Mouse (Mus musculus) hindbrain, embryonic 15.5 days (tissue): ENCODE data around the gene Psmc1. TPM values are rescaled to one million over a fixed set of nuclear protein-coding genes. Genes with fewer than 3 reads are reported as not detected.
A peak's percentile ranks its signal among the peaks of the same experiment; 100 is the strongest.

Source experiments
- ATAC-seq: fragments of 200-750 bp; cut with Nextera tagmentation; 2 replicates; pipeline ENCODE4 v1.8.0; 2017; ENCODE audit warnings: low read depth, moderate number of reproducible peaks, moderate TSS enrichment; ENCODE audit not compliant: low FRiP score
- H3K27ac ChIP-seq: fragments of 300-500 bp; sonication (generic); replicated peaks from 2 replicates; pipeline ENCODE4 v1.5.1; 2015; ENCODE audit warnings: mild to moderate bottlenecking, inconsistent platforms
- H3K27me3 ChIP-seq: fragments of 300-500 bp; sonication (generic); 2 replicates; pipeline ENCODE4 v1.6.1; 2015; ENCODE audit warnings: control low read depth, inconsistent platforms
- H3K36me3 ChIP-seq: fragments of 300-500 bp; sonication (generic); 2 replicates; pipeline ENCODE4 v1.6.1; 2015; ENCODE audit warnings: control low read depth, inconsistent platforms
- H3K4me1 ChIP-seq: fragments of 300-500 bp; sonication (generic); replicated peaks from 2 replicates; pipeline ENCODE4 v1.6.1; 2015; ENCODE audit warnings: control low read depth, inconsistent platforms
- H3K4me2 ChIP-seq: fragments of 300-500 bp; sonication (generic); 2 replicates; pipeline ENCODE4 v1.6.1; 2015; ENCODE audit warnings: moderate library complexity, mild to moderate bottlenecking, inconsistent platforms
- H3K4me3 ChIP-seq: fragments of 300-500 bp; sonication (generic); 2 replicates; pipeline ENCODE4 v1.5.1; 2015; ENCODE audit warnings: mild to moderate bottlenecking, inconsistent platforms
- H3K9ac ChIP-seq: fragments of 300-500 bp; sonication (generic); 2 replicates; pipeline ENCODE4 v1.6.1; 2015; ENCODE audit warnings: inconsistent platforms
- H3K9me3 ChIP-seq: fragments of 300-500 bp; sonication (generic); 2 replicates; pipeline ENCODE4 v1.6.1; 2016; ENCODE audit warnings: control low read depth, inconsistent platforms
- WGBS: fragments of 180-500 bp; shearing (Covaris S2); methylation state at CpG from one replicate; pipeline ENCODE4 v1.1.7; 2015; 5-methylcytosine and 5-hydroxymethylcytosine counted together
- polyA plus RNA-seq: library from polyadenylated mRNA; unstranded; fragments of >200 nt; fragmentation: Nextera tagmentation; extraction: Ambion mirVana; gene quantifications from 2 replicates; pipeline ENCODE4 v1.2.1, GENCODE M21; 2015

The Psmc1 gene
- polyA plus RNA-seq, 1 experiment from 2014 or later, result 274 TPM

GRCm38 (mm10) chr12:100093046-100093445, 16.9 kb upstream of the Psmc1 start:
- no peak for ATAC-seq
- no peak overlapping the region for H3K4me2 ChIP-seq
- no peak overlapping the region for H3K9ac ChIP-seq
- no peaks in the 10 kb centered on the region for H3K36me3 ChIP-seq
- H3K9me3 ChIP-seq, result no peaks in the 10 kb centered on the region
- H3K4me3 ChIP-seq, result no peak overlapping the region
- no peaks in the 10 kb centered on the region for H3K27me3 ChIP-seq
- no peak overlapping the region for H3K27ac ChIP-seq
- H3K4me1 ChIP-seq, result no peaks in the 10 kb centered on the region
- WGBS, result 88% methylated on average over 11 of the region's 11 CpGs

DNA sequence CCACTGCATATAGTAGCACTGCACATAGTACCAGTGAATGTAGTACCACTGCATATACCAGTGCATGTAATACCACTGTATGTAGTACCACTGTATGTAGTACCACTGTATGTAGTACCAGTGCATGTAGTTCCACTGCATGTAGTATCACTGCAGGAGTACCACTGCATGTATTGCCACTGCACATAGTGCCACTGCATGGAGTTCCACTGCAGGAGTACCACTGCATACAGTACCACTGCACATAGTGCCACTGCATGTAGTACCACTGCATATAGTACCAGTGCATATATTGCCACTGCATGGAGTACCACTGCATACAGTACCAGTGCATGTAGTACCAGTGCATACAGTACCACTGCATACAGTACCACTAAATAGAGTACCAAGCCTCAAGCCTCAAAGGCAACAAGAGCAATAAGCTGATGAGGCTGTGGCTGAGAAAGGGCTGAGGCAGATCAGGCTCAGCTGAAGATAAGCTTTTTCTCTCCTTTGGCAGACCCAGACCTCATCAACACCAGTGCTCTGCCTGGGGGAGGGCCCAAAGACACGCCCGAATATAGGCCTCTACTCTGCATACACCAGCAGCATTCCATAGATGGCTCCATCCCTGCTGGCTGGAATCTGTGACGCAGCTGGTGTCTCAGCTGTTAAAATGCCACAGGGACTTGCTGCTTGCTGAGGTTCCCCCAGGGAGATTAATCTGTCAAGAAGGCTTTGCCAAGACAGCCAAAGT, 9.8 kb upstream of the Psmc1 start:
- Histone ChIP-seq H3K27me3 (no peaks in the 10 kb centered on the region), H3K4me1 (no peaks in the 10 kb centered on the region), H3K4me3 (no peak overlapping the region), H3K9me3 (no peaks in the 10 kb centered on the region), H3K4me2 (no peak overlapping the region), H3K27ac (no peak overlapping the region), H3K9ac (no peak overlapping the region), H3K36me3 (no peaks in the 10 kb centered on the region)
- 45% methylated on average over 3 of the region's 3 CpGs for WGBS
- no peak for ATAC-seq

GRCm38 (mm10) chr12:100100707-100101030, 9.3 kb upstream of the Psmc1 start:
- 55% methylated on average over 3 of the region's 3 CpGs for WGBS
- Histone ChIP-seq H3K4me1 (no peaks in the 10 kb centered on the region), H3K27ac (no peak overlapping the region), H3K27me3 (no peaks in the 10 kb centered on the region), H3K9ac (no peak overlapping the region), H3K4me2 (no peak overlapping the region), H3K9me3 (no peaks in the 10 kb centered on the region), H3K4me3 (no peak overlapping the region), H3K36me3 (no peaks in the 10 kb centered on the region)
- no peak for ATAC-seq

GRCm38 (mm10) chr12:100101651-100102050, 8.3 kb upstream of the Psmc1 start:
- no peaks in the 10 kb centered on the region for H3K36me3 ChIP-seq
- no peaks in the 10 kb centered on the region for H3K9me3 ChIP-seq
- H3K9ac ChIP-seq, result no peak overlapping the region
- WGBS, result 71% methylated on average over 3 of the region's 3 CpGs
- H3K4me1 ChIP-seq, result no peaks in the 10 kb centered on the region
- H3K27me3 ChIP-seq, result no peaks in the 10 kb centered on the region
- no peak for ATAC-seq
- no peak overlapping the region for H3K4me2 ChIP-seq
- no peak overlapping the region for H3K4me3 ChIP-seq
- H3K27ac ChIP-seq, result no peak overlapping the region

DNA sequence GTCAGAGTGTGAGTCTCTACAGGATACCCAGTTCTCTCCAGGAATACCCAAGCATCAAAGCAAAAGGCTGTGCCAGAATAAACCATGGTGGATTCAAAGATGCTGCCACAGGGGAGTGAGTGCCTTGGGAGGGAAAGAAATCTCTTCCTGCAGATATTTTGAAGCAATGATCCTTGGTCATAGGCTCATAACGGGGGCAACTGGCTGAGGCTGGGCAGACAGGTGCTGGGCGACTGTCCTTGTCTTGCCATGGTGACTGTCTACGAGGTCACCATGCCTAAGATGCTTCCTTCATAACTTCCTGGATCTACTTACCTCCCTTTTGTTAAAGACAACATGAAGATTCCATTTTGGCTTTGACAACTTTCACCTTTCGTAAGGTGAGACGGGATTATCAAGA, 5.4 kb upstream of the Psmc1 start:
- Histone ChIP-seq H3K4me2 (no peak overlapping the region), H3K27ac (no peak overlapping the region), H3K9ac (no peak overlapping the region), H3K36me3 (no peaks in the 10 kb centered on the region), H3K4me3 (no peak overlapping the region), H3K4me1 (peaks cover 3% of the 10 kb centered on the region; the same call in 1 of the 2 replicates), H3K27me3 (no peaks in the 10 kb centered on the region), H3K9me3 (no peaks in the 10 kb centered on the region)
- 85% methylated on average over 5 of the region's 5 CpGs for WGBS
- no peak for ATAC-seq

DNA sequence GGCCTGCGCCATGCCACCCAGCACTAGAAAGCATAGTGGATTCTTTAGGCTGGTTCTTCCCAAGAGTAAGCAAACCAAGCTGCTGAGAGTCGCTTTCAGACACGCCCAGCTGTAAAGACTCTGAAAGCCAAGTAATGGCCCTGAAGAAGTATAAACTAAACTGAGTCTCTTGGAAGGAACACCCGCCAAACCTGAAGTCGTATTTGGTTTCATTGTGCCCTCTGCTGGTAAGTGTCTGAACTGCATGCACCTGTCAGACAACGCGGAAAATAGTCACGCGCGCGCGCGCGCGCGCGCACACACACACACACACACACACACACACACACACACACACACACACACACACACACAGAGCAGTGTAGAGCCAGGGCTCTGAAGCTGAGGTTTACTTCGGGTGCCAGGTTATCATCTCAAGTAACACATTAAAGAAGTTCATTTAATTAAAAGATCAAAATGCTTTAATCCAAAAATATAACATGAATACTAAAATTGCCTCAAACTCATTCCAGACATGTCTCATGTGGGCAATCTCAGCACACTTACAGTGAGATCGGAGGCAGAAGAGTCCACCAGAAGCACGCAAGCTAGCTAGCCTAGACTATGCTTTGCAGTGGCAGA, 3.6 kb upstream of the Psmc1 start:
- no peak for ATAC-seq
- H3K4me2 ChIP-seq, result peak overlapping the region; percentile 28

DNA sequence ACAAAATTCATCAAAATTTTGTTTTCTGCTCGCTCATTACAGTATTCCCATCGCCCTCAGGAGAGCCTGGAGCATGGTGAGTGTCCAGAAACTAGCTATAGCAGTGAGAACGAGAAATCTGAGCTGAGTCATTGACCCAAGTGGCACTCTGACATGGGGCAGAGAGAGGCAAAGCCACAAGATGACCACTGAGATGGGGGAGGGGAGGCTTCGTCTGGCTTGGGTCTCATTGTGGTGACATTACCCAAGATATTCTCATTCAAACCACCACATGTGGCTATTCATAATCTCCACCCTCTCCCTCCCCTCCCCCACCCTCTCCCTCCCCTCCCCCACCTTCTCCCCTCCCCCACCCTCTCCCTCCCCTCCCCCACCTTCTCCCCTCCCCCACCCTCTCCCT, 2.5 kb upstream of the Psmc1 start:
- 60% methylated on average over 4 of the region's 4 CpGs for WGBS

More for the DNA sequence above, 3.6 kb upstream of the Psmc1 start:
- Histone ChIP-seq H3K9me3 (no peaks in the 10 kb centered on the region), H3K4me1 (peaks cover 14% of the 10 kb centered on the region), H3K27ac (no peak overlapping the region), H3K27me3 (no peaks in the 10 kb centered on the region), H3K9ac (no peak overlapping the region), H3K36me3 (no peaks in the 10 kb centered on the region), H3K4me3 (no peak overlapping the region)
- WGBS, result 14% methylated on average over 20 of the region's 20 CpGs

GRCm38 (mm10) chr12:100115982-100116381, 6.0 kb downstream of the Psmc1 start:
- H3K27me3 ChIP-seq, result no peaks in the 10 kb centered on the region
- no peak overlapping the region for H3K4me3 ChIP-seq
- no peak overlapping the region for H3K27ac ChIP-seq
- WGBS, result 90% methylated on average over 5 of the region's 5 CpGs
- no peaks in the 10 kb centered on the region for H3K9me3 ChIP-seq
- peaks cover 82% of the 10 kb centered on the region for H3K36me3 ChIP-seq
- H3K4me1 ChIP-seq, result peaks cover 9% of the 10 kb centered on the region
- H3K4me2 ChIP-seq, result no peak overlapping the region
- no peak overlapping the region for H3K9ac ChIP-seq
- no peak for ATAC-seq

More for the DNA sequence above, 2.5 kb upstream of the Psmc1 start:
- no peaks in the 10 kb centered on the region for H3K27me3 ChIP-seq
- H3K9me3 ChIP-seq, result no peaks in the 10 kb centered on the region
- no peak overlapping the region for H3K9ac ChIP-seq
- H3K4me1 ChIP-seq, result peaks cover 20% of the 10 kb centered on the region
- no peak overlapping the region for H3K4me2 ChIP-seq
- no peak for ATAC-seq
- H3K36me3 ChIP-seq, result peaks cover 5% of the 10 kb centered on the region
- no peak overlapping the region for H3K4me3 ChIP-seq
- H3K27ac ChIP-seq, result no peak overlapping the region

- H3K27ac ChIP-seq, result no peak overlapping the region
- no peak overlapping the region for H3K9ac ChIP-seq
- H3K9me3 ChIP-seq, result no peaks in the 10 kb centered on the region
- H3K4me3 ChIP-seq, result no peak overlapping the region
- H3K27me3 ChIP-seq, result no peaks in the 10 kb centered on the region
- H3K36me3 ChIP-seq, result peaks cover 81% of the 10 kb centered on the region
- ATAC-seq, result no peak
- no peak overlapping the region for H3K4me2 ChIP-seq
- 89% methylated on average over 7 of the region's 7 CpGs for WGBS
- no peaks in the 10 kb centered on the region for H3K4me1 ChIP-seq
These were observed 13.0 kb downstream of the Psmc1 start for GRCm38 (mm10) chr12:100122921-100123381.

DNA sequence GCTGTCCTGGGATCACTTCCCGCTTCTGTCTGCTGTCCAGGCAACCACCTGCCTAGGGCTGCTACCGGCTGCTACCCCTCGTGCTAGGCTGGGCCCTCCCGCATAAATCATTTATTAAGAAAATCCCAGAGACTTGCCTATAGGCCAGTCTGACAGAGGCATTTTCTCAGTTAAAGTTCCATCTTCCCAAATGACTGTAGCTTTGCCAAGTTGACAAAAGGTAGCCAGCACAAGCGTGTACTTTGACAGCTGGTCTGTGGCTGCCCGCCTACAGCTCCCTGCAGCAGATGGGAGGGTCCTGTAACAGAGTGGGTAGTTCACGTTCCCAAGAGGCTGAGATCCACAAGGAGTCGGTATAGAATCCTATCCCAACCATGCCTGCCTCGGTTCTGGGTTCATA, 13.5 kb downstream of the Psmc1 start:
- Histone ChIP-seq H3K27ac (no peak overlapping the region), H3K36me3 (peaks cover 81% of the 10 kb centered on the region), H3K4me3 (no peak overlapping the region), H3K4me1 (no peaks in the 10 kb centered on the region), H3K4me2 (no peak overlapping the region), H3K9ac (no peak overlapping the region), H3K9me3 (no peaks in the 10 kb centered on the region), H3K27me3 (no peaks in the 10 kb centered on the region)
- 83% methylated on average over 9 of the region's 9 CpGs for WGBS
- no peak for ATAC-seq

- no peaks in the 10 kb centered on the region for H3K4me1 ChIP-seq
- H3K36me3 ChIP-seq, result peaks cover 80% of the 10 kb centered on the region
- H3K27ac ChIP-seq, result no peak overlapping the region
- no peaks in the 10 kb centered on the region for H3K9me3 ChIP-seq
- 81% methylated on average over 16 of the region's 16 CpGs for WGBS
- H3K27me3 ChIP-seq, result no peaks in the 10 kb centered on the region
- H3K4me2 ChIP-seq, result no peak overlapping the region
- no peak overlapping the region for H3K4me3 ChIP-seq
- no peak overlapping the region for H3K9ac ChIP-seq
- ATAC-seq, result peak; percentile 43
These were observed 15.2 kb downstream of the Psmc1 start for GRCm38 (mm10) chr12:100124913-100125798.
